Mouse (Mus musculus) heart, embryonic 13.5 days (tissue): ENCODE results near the gene Ctdsp1. TPM values are rescaled to one million over a fixed set of nuclear protein-coding genes. Genes with fewer than 3 reads are reported as not detected.
A peak's percentile ranks its signal among the peaks of the same experiment; 100 is the strongest.
"Not testable (repeated sequence)": the region's sequence is repeated elsewhere in the genome, so short reads cannot be mapped to it uniquely, and the experiment has no call there.

Experiments used
- ATAC-seq: fragments of 200-750 bp; cut with Nextera tagmentation; 2 replicates; pipeline ENCODE4 v1.8.0; 2017; ENCODE audit warnings: moderate TSS enrichment; ENCODE audit not compliant: insufficient number of reproducible peaks, low FRiP score, low TSS enrichment; ENCODE audit errors: extremely low read depth
- H3K27ac ChIP-seq: fragments of 300-500 bp; sonication (generic); replicated peaks from 2 replicates; pipeline ENCODE4 v1.5.1; 2015; ENCODE audit warnings: moderate library complexity, mild to moderate bottlenecking, inconsistent platforms
- H3K27me3 ChIP-seq: fragments of 300-500 bp; sonication (generic); replicated peaks from 2 replicates; pipeline ENCODE4 v1.6.1; 2015; ENCODE audit warnings: mild to moderate bottlenecking, inconsistent platforms
- H3K36me3 ChIP-seq: fragments of 300-500 bp; sonication (generic); 2 replicates; pipeline ENCODE4 v1.6.1; 2015; ENCODE audit warnings: mild to moderate bottlenecking, inconsistent platforms
- H3K4me1 ChIP-seq: fragments of 300-500 bp; sonication (generic); 2 replicates; pipeline ENCODE4 v1.6.1; 2015; ENCODE audit warnings: inconsistent platforms
- H3K4me2 ChIP-seq: fragments of 300-500 bp; sonication (generic); 2 replicates; pipeline ENCODE4 v1.6.1; 2015; ENCODE audit warnings: inconsistent platforms, mild to moderate bottlenecking, moderate library complexity
- H3K4me3 ChIP-seq: fragments of 300-500 bp; sonication (generic); 2 replicates; pipeline ENCODE4 v1.5.1; 2015; ENCODE audit warnings: moderate library complexity, mild to moderate bottlenecking, inconsistent platforms
- H3K9ac ChIP-seq: fragments of 300-500 bp; sonication (generic); 2 replicates; pipeline ENCODE4 v1.6.1; 2015; ENCODE audit warnings: inconsistent platforms, mild to moderate bottlenecking, moderate library complexity
- H3K9me3 ChIP-seq: fragments of 300-500 bp; sonication (generic); 2 replicates; pipeline ENCODE4 v1.6.1; 2016; ENCODE audit warnings: inconsistent platforms
- WGBS: fragments of 180-500 bp; shearing (Covaris S2); methylation state at CpG from one replicate; pipeline ENCODE4 v1.1.7; 2015; ENCODE audit warnings: mixed read lengths; 5-methylcytosine and 5-hydroxymethylcytosine counted together
- polyA plus RNA-seq: library from polyadenylated mRNA; unstranded; fragments of >200 nt; fragmentation: Nextera tagmentation; extraction: Ambion mirVana; gene quantifications from 2 replicates; pipeline ENCODE4 v1.2.1, GENCODE M21; 2015

Gene Ctdsp1
- polyA plus RNA-seq, 1 experiment from 2014 or later: 57.3 TPM

GRCm38 (mm10) chr1:74390287-74390906 is 912 bp upstream of the Ctdsp1 start:
- WGBS: 5% methylated on average over 21 of the region's 21 CpGs
- H3K4me1 ChIP-seq: peaks cover 61% of the 10 kb centered on the region
- ATAC-seq: no peak

GRCm38 (mm10) chr1:74391844-74392441 is 634 bp downstream of the Ctdsp1 start:
- peak overlapping the region; percentile 94 for H3K4me2 ChIP-seq
- peaks cover 63% of the 10 kb centered on the region for H3K4me1 ChIP-seq

More at GRCm38 (mm10) chr1:74390287-74390906, 912 bp upstream of the Ctdsp1 start:
- no peaks in the 10 kb centered on the region for H3K9me3 ChIP-seq
- H3K4me2 ChIP-seq: peak overlapping the region; percentile 94
- no peaks in the 10 kb centered on the region for H3K27me3 ChIP-seq
- H3K36me3 ChIP-seq: peaks cover 25% of the 10 kb centered on the region
- H3K4me3 ChIP-seq: peak overlapping the region; percentile 95
- H3K9ac ChIP-seq: peak overlapping the region; percentile 100
- H3K27ac ChIP-seq: peak overlapping the region; percentile 99

GRCm38 (mm10) chr1:74392446-74392994 is 1.2 kb downstream of the Ctdsp1 start:
- H3K4me1 ChIP-seq: peaks cover 59% of the 10 kb centered on the region
- H3K4me3 ChIP-seq: peak overlapping the region; percentile 95
- H3K36me3 ChIP-seq: peaks cover 26% of the 10 kb centered on the region
- peak overlapping the region; percentile 100 for H3K9ac ChIP-seq
- H3K27me3 ChIP-seq: no peaks in the 10 kb centered on the region
- no peaks in the 10 kb centered on the region for H3K9me3 ChIP-seq
- peak overlapping the region; percentile 94 for H3K4me2 ChIP-seq
- no peak for ATAC-seq
- WGBS: 2% methylated on average over 16 of the region's 16 CpGs
- peak overlapping the region; percentile 99 for H3K27ac ChIP-seq

More at GRCm38 (mm10) chr1:74391844-74392441, 634 bp downstream of the Ctdsp1 start:
- H3K9ac ChIP-seq: peak overlapping the region; percentile 100
- H3K27me3 ChIP-seq: no peaks in the 10 kb centered on the region
- peak overlapping the region; percentile 99 for H3K27ac ChIP-seq
- WGBS: under 1% methylated on average over 52 of the region's 63 CpGs
- H3K9me3 ChIP-seq: no peaks in the 10 kb centered on the region
- ATAC-seq: peak; percentile 49
- peak overlapping the region; percentile 95 for H3K4me3 ChIP-seq
- peaks cover 26% of the 10 kb centered on the region for H3K36me3 ChIP-seq

DNA sequence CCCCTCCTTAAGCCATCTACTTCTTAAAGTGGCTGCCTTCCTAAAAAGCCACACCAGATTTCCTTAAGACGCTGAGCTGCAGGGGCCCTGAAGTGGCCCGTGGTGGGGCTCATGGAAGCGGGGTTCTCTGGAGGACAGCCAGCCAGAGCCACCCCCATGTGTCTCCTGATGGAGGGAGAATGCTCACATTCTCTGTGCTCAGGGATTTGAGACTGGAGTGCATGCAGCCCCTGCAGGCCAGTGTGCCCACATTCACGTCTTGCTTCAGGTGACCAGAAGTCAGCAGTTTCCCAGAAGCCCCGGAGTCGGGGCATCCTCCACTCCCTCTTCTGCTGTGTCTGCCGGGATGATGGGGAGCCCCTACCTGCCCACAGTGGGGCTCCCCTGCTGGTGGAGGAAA is 1.7 kb downstream of the Ctdsp1 start:
- peak overlapping the region; percentile 99 for H3K27ac ChIP-seq

DNA sequence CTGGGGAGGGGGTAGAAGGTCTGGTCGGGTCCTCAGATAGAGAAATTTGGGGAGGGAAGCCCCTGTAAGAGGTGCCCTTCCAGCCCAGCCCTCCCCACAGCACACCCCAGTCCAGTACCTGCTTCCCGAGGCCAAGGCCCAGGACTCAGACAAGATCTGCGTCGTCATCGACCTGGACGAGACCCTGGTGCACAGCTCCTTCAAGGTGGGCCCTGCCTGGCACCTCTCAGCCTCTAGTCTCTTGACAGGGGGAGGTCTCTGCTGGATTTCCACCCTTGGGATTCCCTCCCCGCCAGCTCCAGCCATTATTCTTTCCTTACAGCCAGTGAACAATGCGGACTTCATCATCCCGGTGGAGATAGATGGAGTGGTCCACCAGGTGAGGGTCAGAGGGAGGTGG is 2.4 kb downstream of the Ctdsp1 start:
- Histone ChIP-seq H3K4me1 (peaks cover 47% of the 10 kb centered on the region), H3K27ac (0 out of 2 replicates have a peak overlapping the region, but pooled peaks have one; percentile 15), H3K9me3 (no peaks in the 10 kb centered on the region), H3K9ac (peak overlapping the region; percentile 100), H3K4me2 (peak overlapping the region; percentile 94; the same call in 1 of the 2 replicates), H3K27me3 (no peaks in the 10 kb centered on the region), H3K36me3 (peaks cover 26% of the 10 kb centered on the region), H3K4me3 (0 out of 2 replicates have a peak overlapping the region, but pooled peaks have one; percentile 95)
- no peak for ATAC-seq
- WGBS: 87% methylated on average over 9 of the region's 9 CpGs

More for the DNA sequence above, 1.7 kb downstream of the Ctdsp1 start:
- no peaks in the 10 kb centered on the region for H3K9me3 ChIP-seq
- H3K4me3 ChIP-seq: peak overlapping the region; percentile 95
- H3K9ac ChIP-seq: peak overlapping the region; percentile 100
- H3K4me2 ChIP-seq: peak overlapping the region; percentile 94
- H3K4me1 ChIP-seq: peaks cover 54% of the 10 kb centered on the region
- no peak for ATAC-seq
- no peaks in the 10 kb centered on the region for H3K27me3 ChIP-seq
- 50% methylated on average over 7 of the region's 7 CpGs for WGBS
- peaks cover 26% of the 10 kb centered on the region for H3K36me3 ChIP-seq

GRCm38 (mm10) chr1:74394311-74394710 is 3.0 kb downstream of the Ctdsp1 start:
- 84% methylated on average over 9 of the region's 9 CpGs for WGBS
- ATAC-seq: no peak
- Histone ChIP-seq H3K27me3 (no peaks in the 10 kb centered on the region), H3K4me1 (peaks cover 44% of the 10 kb centered on the region), H3K9ac (0 out of 2 replicates have a peak overlapping the region, but pooled peaks have one; percentile 8), H3K9me3 (no peaks in the 10 kb centered on the region), H3K27ac (no peak overlapping the region), H3K4me3 (no peak overlapping the region), H3K4me2 (no peak overlapping the region), H3K36me3 (peaks cover 26% of the 10 kb centered on the region)

- Histone ChIP-seq H3K4me3 (no peak overlapping the region), H3K27me3 (no peaks in the 10 kb centered on the region), H3K9me3 (no peaks in the 10 kb centered on the region), H3K36me3 (peaks cover 26% of the 10 kb centered on the region), H3K9ac (no peak overlapping the region), H3K4me2 (no peak overlapping the region), H3K4me1 (peaks cover 38% of the 10 kb centered on the region), H3K27ac (0 out of 2 replicates have a peak overlapping the region, but pooled peaks have one; percentile 8)
- 92% methylated on average over 15 of the region's 15 CpGs for WGBS
- ATAC-seq: no peak
These were observed 3.5 kb downstream of the Ctdsp1 start for GRCm38 (mm10) chr1:74394858-74395257.

- Histone ChIP-seq H3K4me1 (peaks cover 34% of the 10 kb centered on the region), H3K9ac (no peak overlapping the region), H3K9me3 (no peaks in the 10 kb centered on the region), H3K4me3 (no peak overlapping the region), H3K27ac (0 out of 2 replicates have a peak overlapping the region, but pooled peaks have one; percentile 8), H3K4me2 (no peak overlapping the region), H3K36me3 (peaks cover 26% of the 10 kb centered on the region), H3K27me3 (no peaks in the 10 kb centered on the region)
- ATAC-seq: no peak
- WGBS: 84% methylated on average over 13 of the region's 13 CpGs
These were observed 4.0 kb downstream of the Ctdsp1 start for GRCm38 (mm10) chr1:74395290-74395689.

- not testable (repeated sequence) for H3K9me3 ChIP-seq, ATAC-seq, H3K27me3 ChIP-seq
- H3K4me3 ChIP-seq: peak overlapping the region; percentile 54
- H3K9ac ChIP-seq: peak overlapping the region; percentile 76
- 10% methylated on average over 12 of the region's 12 CpGs for WGBS
- H3K27ac ChIP-seq: peak overlapping the region; percentile 92
- H3K4me2 ChIP-seq: peak overlapping the region; percentile 91
- H3K36me3 ChIP-seq: peaks cover 26% of the 10 kb centered on the region
- peaks cover 32% of the 10 kb centered on the region for H3K4me1 ChIP-seq
These were observed 5.3 kb downstream of the Ctdsp1 start for GRCm38 (mm10) chr1:74396456-74397222.

DNA sequence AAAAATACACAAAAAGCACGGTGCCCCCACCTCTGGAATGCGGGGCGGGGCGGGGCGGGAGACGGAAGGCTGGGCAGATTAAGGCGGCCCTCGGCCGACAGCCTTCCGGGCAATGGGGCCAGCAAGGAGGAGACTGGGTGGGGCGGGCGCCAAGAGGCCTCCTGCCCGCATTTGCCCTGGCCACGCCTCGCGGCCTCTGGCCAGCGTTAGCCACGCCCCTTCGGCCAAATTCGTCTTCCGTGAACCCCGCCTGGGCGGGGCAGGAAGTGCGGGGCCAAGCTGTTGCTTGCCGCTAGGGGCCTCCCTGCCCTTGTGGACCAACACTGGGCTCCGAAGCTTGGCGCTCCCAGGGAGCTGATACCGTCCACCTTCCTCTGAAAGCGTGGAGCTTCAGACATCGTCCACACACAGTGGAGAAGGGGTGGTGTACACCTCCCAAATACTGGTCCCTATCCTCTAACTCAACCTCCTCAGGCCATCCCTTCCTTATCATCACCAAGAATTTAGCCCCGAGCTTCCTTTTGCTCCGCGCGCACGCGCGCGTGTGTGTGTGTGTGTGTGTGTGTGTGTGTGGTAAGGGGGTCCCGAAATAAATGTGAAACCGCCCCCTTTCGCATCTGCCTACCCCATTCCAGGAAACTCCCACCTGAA is 6.1 kb downstream of the Ctdsp1 start:
- Histone ChIP-seq H3K27ac (peak overlapping the region; percentile 92), H3K4me3 (peak overlapping the region; percentile 54), H3K9ac (peak overlapping the region; percentile 83), H3K4me1 (peaks cover 32% of the 10 kb centered on the region), H3K27me3 (no peaks in the 10 kb centered on the region), H3K9me3 (no peaks in the 10 kb centered on the region), H3K4me2 (peak overlapping the region; percentile 91), H3K36me3 (peaks cover 26% of the 10 kb centered on the region)
- under 1% methylated on average over 41 of the region's 41 CpGs for WGBS
- peak; percentile 91 for ATAC-seq
